Mouse (Mus musculus): ENCODE data around the gene Myo1d.

Gene Myo1d

DNA sequence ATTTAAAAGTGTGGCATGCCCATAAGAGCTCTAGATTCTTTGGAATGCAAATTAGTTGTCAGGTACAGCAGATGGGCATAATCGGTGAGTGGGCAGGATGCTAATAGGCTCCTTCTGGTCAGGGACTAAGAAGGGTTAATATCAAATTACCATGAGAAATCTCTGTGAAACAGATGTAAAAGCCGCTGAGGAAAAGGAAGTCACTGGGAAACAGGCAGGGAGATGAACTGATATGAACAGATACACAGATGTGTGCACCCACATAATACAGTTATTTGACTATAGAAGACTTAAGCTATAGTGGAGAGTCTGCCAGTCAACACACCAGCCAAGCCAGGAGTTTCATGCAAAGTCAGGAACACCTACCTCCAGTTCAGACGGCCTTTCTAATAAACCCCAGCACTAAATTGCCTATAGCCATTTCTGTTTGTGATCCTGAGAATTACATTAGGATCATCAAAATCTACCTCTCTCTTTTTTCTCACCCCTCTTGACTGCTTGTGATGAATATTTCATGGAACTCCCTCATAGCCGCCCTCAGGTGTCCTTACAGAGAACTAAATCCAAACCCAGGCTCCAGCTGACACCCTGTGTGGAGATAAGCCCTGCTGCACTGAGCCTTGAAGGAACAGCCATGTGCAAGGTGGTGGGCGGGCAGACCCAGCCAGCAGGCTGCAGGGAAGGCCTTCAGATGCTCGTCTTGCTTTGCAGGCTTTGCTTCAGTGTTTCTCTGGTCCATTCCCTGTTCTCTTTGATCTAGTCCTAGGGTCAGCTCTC lies 164.7 kb downstream of the Myo1d start:
- DNase-seq (ENCODE audit: low read depth, low spot score), result no peak

DNA sequence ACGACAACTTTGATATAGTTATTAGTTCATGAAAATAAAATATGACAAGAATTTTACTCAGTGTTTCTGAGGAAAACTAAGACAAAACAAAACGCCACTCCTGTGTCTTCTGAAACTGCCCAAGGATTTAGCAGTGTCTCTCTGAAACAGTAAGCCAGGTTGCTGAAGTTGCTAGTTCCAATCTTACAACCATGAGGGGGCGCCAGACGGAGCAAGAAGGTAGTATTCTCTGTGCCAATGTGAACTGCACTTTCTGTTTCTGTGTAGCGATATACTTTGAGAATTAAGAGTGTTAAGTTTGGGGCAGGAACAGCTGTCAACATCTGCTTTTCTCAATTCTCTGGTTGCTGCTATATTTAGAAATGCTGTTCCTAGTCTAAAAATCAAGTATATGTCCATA lies 165.4 kb downstream of the Myo1d start:
- peak; percentile 56 for DNase-seq (ENCODE audit: low read depth, low spot score)

DNA sequence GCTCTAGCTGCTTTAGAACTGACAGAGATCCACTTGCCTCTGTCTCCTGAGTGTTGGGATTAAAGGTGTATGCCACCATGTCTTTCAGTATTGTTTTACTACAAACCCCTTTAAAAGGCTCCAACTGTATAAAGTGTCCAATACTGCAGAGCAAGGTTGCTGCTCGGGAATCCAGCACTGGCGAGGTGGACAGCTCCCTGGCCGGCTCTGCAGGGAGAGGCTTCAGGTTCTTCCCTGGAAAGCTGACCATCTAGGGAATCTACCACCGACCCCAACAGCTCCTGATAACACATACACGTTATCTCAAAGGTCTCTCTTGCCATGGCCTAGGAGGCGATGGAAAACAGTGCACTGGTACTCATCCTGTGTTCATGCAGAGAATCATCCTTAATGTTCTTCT lies 166.3 kb downstream of the Myo1d start:
- peak; percentile 46 for DNase-seq (ENCODE audit: low read depth, low spot score)

DNA sequence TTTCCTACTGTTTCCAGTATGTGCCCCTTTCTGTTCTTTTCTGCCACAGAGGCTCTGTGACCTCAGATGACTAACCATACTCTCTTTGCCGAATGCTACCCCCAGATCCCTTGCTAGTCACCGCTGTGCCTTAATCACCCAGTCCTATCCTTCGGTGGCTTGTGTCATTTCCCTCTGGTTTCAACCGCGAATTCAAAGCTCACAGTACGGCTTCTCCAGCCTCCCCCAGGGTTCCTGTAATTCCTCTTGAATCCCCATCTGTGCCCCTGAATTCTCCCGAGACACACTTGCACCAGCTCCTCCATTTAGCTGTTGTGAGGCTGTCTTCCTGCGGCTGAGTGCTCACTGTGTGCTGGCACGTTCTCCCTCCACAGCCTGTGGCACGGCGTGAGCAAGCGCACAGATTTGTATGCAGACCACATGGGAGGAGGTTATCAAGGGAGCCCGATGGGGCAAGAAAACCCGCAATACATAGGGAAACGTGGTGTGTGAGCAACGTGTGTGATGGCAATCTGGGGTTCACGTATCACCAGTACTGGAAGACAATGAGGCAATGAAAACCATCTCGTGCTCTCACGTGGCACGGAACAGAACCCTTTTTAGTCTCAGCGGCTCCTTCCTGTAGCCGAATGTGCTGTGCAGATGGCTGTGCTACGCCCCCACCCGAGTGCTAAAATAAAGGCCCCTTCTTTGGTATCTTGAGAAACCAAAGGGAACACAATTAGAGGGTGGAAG lies 177.0 kb downstream of the Myo1d start:
- DNase-seq (ENCODE audit: low read depth, low spot score), result peak; percentile 36

DNA sequence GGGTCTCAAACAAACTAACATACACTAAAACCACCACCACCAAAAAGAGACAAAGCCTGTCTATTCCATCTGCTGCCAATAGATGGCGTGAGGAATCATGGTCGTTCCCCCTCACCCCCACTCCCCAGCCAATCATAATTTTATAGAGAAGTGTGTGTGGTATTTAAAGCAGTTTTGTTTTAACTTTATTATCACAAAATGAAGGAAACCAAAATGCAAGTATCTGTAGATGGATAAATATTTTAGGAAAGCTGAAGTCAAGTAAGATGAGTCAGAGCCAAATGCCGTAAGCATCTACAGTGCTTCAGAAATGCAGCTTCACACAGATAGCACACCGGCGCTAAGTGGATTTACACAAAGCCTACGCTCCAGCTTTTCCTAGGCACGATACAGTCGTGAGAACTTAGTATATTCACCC lies 177.8 kb downstream of the Myo1d start:
- DNase-seq (ENCODE audit: low read depth, low spot score), result peak; percentile 43

DNA sequence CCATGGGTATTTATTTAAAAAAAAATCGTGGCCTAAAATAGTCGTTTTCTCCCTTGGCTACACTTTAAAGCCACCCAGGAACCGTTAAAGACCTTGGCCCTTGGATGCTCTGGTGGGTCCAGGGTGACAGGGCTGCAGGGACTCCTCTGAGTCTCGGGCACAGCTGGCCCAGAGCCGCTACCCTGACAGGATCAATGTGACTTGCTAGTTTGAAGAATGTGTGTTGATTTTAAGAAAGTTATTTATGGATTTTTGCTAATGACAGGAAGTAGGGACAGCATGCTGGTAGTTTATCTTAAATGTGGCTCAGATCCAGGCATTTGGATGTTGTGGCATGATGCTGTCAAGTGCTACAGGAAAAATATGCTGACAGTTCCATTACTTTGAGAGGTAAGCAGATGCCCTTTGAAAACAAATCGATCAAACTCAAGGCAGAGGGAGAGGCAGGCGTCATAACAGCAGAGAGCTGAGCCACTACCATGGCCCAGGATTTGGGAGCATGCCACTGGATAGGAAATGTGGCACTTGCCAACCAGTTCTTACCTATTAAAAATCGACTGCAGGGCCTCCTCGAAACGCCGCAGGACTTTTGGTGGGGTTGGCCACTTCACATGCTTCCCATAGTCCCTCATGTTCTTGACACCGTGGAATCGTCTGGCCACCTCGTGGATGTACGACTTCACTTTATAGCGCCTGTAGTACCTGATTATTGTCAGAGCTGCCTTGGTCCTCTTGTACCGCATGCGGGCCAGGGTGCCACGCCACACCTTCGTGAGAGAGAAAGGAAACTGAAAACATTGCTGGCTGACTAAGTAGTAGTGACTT lies 178.6 kb downstream of the Myo1d start:
- DNase-seq (ENCODE audit: low read depth, low spot score), result no peak

DNA sequence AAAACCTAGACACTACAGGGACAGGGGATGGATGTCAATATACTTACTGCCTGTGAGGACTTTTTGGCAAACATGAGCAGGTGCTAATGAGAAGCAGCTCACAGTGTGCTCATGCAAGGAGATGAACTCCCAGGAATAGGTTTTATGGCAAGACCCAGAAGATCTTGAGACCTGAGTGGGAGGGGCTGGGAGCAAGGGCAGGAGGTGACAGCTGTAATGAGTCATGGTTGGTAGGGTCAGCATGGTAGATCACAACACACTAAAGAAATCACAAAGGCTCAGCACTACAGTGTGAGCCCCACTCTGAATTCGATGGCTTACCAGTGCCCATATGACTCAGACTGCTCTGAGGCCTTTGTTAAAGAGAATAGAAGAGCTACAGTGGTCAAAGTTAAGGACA lies 184.3 kb downstream of the Myo1d start:
- DNase-seq (ENCODE audit: low read depth, low spot score), result no peak

DNA sequence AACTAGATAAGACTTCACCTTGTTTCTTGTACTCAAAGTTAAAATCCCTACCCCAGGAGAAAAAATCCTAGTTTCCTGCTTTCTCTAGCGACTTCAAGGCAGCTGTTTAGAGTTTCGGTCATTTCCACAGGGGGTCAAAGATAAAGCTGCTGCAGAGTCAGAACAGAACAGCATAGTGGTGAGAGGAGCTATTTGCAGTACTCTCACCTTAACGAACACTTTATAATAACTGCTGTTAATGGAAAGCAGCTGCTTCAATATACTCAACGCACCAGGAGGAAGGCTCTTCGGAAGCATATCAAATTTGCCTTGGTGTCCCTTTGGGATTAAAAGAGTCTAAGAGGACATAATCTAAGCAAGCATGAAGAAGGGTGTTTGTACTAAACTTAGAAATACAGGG lies 190.4 kb downstream of the Myo1d start:
- DNase-seq (ENCODE audit: low read depth, low spot score), result no peak

DNA sequence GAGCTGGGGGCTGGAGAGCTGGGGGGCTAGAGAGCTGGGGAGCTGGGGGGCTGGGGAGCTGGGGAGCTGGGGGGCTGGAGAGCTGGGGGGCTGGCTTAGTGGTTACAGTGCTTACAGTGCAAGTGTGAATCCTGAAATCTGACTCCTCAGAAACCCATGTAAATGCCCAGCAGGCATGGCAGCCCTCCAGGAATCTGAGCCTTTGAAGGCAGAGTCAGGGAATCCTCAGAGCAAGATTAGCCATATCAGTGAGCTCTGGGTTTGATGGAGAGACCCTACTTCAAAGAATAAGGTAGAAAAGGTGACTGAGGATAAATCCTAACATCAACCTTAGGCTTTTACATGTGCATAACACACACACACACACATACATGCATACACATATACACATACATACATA lies 194.1 kb downstream of the Myo1d start:
- DNase-seq (ENCODE audit: low read depth, low spot score), result no peak

DNA sequence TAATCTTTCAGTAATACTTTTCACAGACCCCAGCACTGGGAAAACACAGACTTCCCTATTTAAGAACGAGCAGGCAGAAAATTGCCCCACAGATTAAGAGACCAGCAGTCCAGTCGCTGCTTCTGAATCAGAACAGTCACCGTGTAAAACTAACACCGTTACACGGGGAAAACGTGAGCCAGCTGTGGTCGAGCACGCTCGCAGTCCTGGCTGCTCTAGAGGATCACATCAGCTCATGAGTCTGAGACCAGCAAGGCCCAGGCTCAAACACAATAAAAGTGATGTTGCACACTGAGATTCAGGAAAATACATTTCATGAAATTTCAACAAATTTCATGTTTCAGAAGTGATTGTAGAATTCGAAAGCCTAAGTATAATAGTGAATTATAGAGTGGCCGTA lies 194.6 kb downstream of the Myo1d start:
- DNase-seq (ENCODE audit: low read depth, low spot score), result no peak

DNA sequence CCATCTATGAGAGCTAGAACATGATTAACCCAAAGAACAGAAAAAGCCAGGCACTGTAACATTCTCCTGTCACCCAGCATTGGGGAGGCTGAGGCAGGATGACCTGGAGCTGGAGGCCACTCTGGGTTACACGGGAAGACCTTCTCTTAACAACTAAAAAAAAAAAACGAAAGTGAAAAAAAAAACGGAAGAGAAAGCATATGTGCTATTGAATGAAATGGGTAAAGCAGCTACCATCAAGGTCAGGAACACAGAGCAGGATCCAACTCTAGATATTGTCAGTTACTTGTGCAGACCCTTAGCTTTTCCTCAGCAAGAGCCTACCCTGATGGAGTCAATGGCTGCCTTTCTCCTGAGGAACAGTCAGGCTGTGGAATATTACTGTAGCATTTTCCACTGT lies 199.3 kb downstream of the Myo1d start:
- DNase-seq (ENCODE audit: low read depth, low spot score), result no peak

DNA sequence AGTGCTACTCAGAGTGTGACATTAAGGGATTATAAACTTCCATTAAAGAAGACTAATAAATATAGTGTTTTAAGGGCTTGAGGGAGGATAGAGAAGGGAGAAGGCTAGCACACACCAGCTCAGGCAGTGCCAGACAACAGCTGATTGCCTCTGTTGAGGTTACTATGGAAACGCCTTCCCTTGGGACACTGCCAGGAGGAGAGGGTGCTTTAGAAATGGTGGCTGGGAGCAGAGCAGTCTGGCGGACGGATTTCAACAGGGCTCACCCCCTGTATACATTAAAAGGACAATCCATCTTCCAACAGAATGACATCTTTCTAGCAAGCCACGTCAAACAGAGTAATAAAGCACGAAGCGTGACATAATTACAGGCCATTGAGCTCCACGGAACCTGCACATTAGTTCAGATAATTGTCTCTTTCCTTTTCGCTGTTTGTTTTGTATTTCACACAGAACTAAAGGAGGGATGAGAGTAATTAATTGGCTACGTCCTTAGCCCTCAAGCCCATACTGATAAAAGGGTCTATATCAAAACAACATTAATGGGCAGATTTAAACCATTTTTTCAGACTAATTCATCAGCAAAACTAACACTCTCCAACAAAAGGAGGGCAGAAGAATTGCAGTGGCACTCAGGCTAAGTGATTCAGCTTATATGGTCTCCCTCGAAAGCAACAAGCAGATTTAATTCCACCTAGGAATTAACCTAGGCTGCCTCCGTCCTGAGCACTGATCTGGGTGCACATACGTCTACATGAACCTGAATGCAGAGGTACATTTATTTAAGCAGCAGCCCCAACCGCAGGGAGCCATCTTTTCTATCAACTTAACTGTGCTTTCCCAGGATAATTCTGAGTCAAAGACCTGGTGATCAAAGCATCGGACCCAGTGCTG lies 201.8 kb downstream of the Myo1d start:
- DNase-seq (ENCODE audit: low read depth, low spot score), result peak; percentile 59

DNA sequence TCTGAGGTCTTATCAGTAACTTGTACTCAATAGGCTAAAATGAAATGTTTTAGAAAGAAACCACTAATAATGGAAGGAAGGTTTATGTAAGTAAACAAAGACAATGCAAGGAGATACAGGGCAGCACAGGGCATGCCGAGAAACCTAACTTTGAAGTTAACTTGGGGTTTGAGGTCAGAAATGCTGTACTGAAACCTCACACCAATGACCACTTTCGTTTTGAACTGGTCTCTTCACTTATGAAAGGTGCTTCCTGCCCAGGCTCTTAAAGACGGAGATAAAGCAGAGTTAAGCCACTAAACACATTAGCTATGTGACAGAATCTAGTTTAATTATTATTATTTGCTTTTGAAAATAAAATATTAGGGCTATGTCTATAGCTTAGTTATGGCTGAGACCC lies 204.0 kb downstream of the Myo1d start:
- DNase-seq (ENCODE audit: low read depth, low spot score), result no peak

DNA sequence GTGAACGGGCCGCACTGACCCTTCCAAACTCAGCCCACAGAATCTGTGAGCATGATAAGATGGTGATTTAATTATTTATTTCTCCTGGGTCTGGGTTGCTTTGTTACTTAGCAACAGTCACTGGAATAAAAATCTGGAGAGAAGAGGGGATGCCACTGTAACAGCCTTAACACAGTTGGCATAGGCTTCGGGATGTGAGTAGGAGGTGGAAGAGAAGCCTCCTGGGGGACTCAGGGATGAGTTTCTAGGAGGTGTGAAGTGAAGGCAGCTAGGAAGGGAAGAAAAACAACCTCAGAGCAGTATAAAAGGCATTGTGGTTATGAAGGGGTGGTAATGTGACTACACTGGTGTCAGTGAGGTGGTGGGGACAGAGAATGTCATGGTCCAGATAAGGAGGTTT lies 213.5 kb downstream of the Myo1d start:
- no peak for DNase-seq (ENCODE audit: low read depth, low spot score)

DNA sequence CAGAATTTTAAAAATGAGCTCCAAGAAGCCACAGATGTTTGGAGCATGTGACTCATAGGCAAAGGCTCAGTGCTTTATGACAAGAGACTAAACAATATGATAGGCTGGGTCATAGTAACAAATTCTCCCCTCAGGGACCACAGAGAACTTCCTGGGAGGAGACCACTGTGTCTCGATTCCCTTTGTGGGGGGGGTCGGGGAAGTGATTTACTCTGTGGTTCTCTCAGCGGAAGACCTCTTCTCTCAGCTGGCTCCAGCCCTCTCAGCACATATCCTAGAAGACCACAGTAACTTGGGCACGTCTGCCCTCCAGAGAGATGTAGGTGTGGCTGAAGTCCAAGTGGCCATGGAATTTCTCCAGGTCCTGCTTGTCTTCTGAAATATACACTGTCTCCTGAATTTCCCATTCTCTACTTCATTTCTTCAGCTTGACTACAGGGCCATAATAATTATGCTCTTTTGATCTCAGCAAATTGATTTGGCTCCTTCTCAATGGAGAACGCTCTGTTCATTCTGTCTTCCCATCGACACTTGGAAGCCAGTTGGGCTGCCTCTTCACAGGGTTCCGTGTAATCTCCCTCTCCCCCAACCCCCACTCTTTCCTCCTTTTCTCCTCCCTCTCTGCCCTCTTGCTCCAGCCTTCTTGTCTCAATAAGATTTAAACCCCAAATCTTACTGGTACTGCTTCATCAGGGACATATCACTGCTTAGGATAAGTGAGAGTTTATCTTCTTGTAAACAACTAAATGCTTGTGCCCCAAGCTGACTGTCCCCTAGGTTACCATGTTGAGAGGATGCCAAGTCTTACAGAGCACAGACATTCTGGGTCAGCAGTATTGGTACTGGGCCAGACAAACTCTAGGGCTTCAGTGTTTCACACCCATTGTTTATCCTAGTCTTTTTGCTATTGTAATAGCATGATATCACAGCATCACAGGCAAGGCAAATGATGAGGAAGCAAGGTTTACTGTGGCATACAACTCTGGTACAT lies 214.6 kb downstream of the Myo1d start:
- no peak for DNase-seq (ENCODE audit: low read depth, low spot score)

DNA sequence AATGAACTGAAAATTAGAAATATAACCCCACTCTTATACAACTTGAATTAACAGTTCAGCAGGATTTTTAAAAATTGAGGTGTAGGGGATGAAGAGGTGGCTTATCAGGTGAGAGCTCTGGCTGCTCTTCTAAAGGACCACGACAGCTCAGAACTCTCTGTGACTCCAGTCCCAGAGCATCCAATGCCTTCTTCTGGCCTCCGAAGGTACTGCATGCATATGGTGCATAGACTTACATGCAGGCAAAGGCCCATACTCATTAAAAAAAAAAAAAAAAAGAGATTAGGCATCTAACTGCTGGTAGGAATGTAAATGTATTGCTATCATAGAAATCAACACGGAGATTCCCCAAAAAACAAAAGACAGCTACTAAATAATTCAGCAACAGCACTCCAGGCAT lies 217.3 kb downstream of the Myo1d start:
- peak; percentile 53 for DNase-seq (ENCODE audit: low read depth, low spot score)

DNA sequence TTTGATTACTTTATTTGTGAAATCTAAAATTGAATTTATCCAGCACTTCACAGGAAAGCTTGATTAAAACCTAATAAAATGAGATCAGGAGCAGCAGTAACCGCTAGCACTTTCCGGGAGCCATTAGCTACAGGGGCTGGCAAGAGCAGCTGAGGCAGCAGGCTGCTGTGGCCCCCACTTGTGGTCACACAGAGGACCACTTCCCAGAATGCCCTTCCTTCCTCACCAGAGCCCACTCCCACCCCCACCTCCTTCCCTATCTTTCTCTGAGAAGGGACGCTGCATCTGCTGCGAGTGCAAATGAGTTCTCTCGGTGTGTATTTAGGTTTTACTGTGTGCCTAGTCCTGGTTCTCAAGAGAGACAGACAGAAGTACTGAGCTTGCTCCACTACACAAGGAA lies 219.1 kb downstream of the Myo1d start:
- DNase-seq (ENCODE audit: low read depth, low spot score), result no peak

DNA sequence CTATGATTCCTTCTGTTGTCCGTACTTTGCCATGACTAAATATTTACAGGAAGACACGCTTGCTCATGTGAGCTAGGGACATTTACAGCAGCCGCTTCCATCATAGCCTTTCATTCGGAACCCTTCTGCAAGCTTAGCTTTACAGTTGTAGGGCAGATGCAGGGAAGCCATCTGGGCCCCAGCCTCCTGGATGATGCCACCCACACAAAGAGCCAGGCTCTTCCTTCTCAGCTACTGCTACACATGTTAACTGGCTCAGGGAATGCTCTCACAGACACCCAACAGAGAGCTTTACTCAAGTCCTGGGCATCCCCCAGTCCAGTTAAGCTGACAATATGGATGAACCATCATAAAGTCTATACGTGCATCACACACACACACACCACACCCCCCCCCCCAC lies 224.4 kb downstream of the Myo1d start:
- no peak for DNase-seq (ENCODE audit: low read depth, low spot score)

DNA sequence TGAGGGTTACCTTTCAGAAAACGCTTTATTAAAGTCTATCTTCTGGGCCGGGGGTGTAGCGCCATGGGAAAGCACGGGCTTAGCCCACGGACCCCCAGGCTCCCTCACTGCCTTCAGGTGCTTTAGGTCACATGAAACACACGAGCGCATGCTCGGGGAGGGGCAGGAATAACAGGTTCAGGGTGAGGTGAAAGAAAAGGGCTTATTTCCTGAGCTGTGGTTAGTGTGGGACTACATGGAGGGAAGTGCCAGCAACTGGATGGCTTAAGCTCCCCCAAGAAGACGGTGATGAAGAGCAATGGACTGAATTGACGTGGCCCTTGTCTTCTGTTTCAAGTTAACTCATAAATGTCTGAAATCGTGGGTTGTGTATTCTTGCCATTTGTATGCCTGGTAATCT lies 226.8 kb downstream of the Myo1d start:
- DNase-seq (ENCODE audit: low read depth, low spot score), result no peak

DNA sequence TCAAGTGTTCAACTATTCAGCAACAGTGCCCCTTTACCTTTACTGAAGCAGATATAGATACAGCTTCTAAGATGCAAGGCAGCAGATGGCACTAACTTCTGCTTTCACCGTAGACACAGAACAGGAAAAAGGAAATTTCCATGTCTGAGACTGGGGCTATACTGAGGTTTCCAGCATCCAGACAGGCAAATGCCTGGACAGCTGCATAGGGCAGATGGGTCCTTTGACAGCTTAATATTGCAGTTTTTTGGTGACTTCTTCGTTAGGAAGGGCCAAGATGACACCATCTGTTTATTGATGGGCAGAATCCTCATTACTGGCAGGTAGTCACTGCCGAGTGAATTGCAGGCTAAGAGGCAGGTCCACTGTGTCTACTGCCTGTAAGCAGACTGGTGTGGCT lies 228.2 kb downstream of the Myo1d start:
- no peak for DNase-seq (ENCODE audit: low read depth, low spot score)

All from R1 (cell line).